Mouse (Mus musculus) MEL (cell line): Measurements from ENCODE around the gene Gmfb. TPM values are rescaled to one million over a fixed set of nuclear protein-coding genes. Genes with fewer than 3 reads are reported as not detected.

Experiments used
- DNase-seq: peaks from one replicate; pipeline ENCODE4 v3.0.0; 2011; ENCODE audit warnings: low read depth, low spot score
- H3K27ac ChIP-seq: 2 replicates; pipeline ENCODE4 v1.5.1; 2012; ENCODE audit warnings: low read depth, mild to moderate bottlenecking, control low read depth, low read length, moderate library complexity; ENCODE audit not compliant: control insufficient read depth
- H3K27me3 ChIP-seq, 2 experiments: fragments of 150-350 bp in 1 of 2; sonication (generic) in 1 of 2; 2 replicates each; pipeline ENCODE4 v1.6.1; 2012; ENCODE audit warnings: low read length in 2 of 2, mild to moderate bottlenecking in 2 of 2, improper control_type of control experiment in 1 of 2, moderate library complexity in 1 of 2; ENCODE audit not compliant: insufficient read depth in 2 of 2, control insufficient read depth in 1 of 2
- H3K36me3 ChIP-seq, 2 experiments: 2 replicates each; pipeline ENCODE4 v1.6.1; 2012 to 2014; ENCODE audit warnings: low read length in 2 of 2, improper control_type of control experiment in 1 of 2, inconsistent platforms in 1 of 2, mild to moderate bottlenecking in 1 of 2; ENCODE audit not compliant: insufficient read depth in 2 of 2, control insufficient read depth in 1 of 2
- H3K4me1 ChIP-seq, 2 experiments: fragments of 150-350 bp in 1 of 2; sonication (generic) in 1 of 2; 2 replicates each; pipeline ENCODE4 v1.6.1; 2012; ENCODE audit warnings: low read length in 2 of 2, improper control_type of control experiment in 1 of 2, mild to moderate bottlenecking in 1 of 2; ENCODE audit not compliant: insufficient read depth in 2 of 2, control insufficient read depth in 1 of 2
- H3K4me3 ChIP-seq, 2 experiments: fragments of 150-350 bp in 1 of 2; sonication (generic) in 1 of 2; 2 replicates each; pipeline ENCODE4 v1.5.1; 2012; ENCODE audit warnings: low read depth in 2 of 2, low read length in 2 of 2, mild to moderate bottlenecking in 2 of 2, moderate library complexity in 2 of 2, control low read depth in 1 of 2, improper control_type of control experiment in 1 of 2; ENCODE audit not compliant: control insufficient read depth in 1 of 2, insufficient read depth in 1 of 2
- H3K79me2 ChIP-seq: 2 replicates; pipeline ENCODE4 v1.6.1; 2012; ENCODE audit warnings: mild to moderate bottlenecking, low read length, moderate library complexity; ENCODE audit not compliant: control insufficient read depth, poor library complexity, insufficient read depth
- H3K9ac ChIP-seq: 2 replicates; pipeline ENCODE4 v1.6.1; 2012; ENCODE audit warnings: low read depth, mild to moderate bottlenecking, control low read depth, low read length, moderate library complexity; ENCODE audit not compliant: control insufficient read depth, poor library complexity, severe bottlenecking
- H3K9me3 ChIP-seq: fragments of 150-350 bp; sonication (generic); replicated peaks from 2 replicates; pipeline ENCODE4 v1.6.1; 2012; ENCODE audit warnings: mild to moderate bottlenecking, low read length, improper control_type of control experiment, moderate library complexity; ENCODE audit not compliant: insufficient read depth
- BHLHE40 ChIP-seq: IDR thresholded peaks from 2 replicates; pipeline ENCODE4 v1.6.1; 2012; ENCODE audit warnings: low read depth, mild to moderate bottlenecking, inconsistent platforms, low read length, improper control_type of control experiment, borderline replicate concordance
- CHD2 ChIP-seq: IDR thresholded peaks from 2 replicates; pipeline ENCODE4 v1.6.1; 2011; ENCODE audit warnings: low read length, improper control_type of control experiment
- GABPA ChIP-seq: IDR thresholded peaks from 2 replicates; pipeline ENCODE4 v1.6.1; 2012; ENCODE audit warnings: low read depth, mild to moderate bottlenecking, inconsistent platforms, low read length, improper control_type of control experiment, moderate library complexity
- KAT2A ChIP-seq: conservative IDR thresholded peaks from 2 replicates; pipeline ENCODE4 v1.6.1; 2012; ENCODE audit warnings: low read depth, low read length, improper control_type of control experiment, inconsistent platforms
- MAX ChIP-seq: IDR thresholded peaks from 2 replicates; pipeline ENCODE4 v1.6.1; 2011; ENCODE audit warnings: low read length, improper control_type of control experiment
- MEF2A ChIP-seq: IDR thresholded peaks from 2 replicates; pipeline ENCODE4 v1.6.1; 2014; ENCODE audit warnings: low read depth, mild to moderate bottlenecking, inconsistent platforms, low read length, improper control_type of control experiment; ENCODE audit not compliant: poor library complexity, insufficient replicate concordance, severe bottlenecking; ENCODE audit errors: extremely low read depth
- MXI1 ChIP-seq: IDR thresholded peaks from 2 replicates; pipeline ENCODE4 v1.6.1; 2011; ENCODE audit warnings: mild to moderate bottlenecking, low read depth, low read length, improper control_type of control experiment
- MYC ChIP-seq: IDR thresholded peaks from 2 replicates; pipeline ENCODE4 v1.6.1; 2011; ENCODE audit warnings: low read depth, mild to moderate bottlenecking, low read length, improper control_type of control experiment, moderate library complexity
- NELFE ChIP-seq: IDR thresholded peaks from 2 replicates; pipeline ENCODE4 v1.6.1; 2011; ENCODE audit warnings: low read depth, low read length, improper control_type of control experiment
- POLR2A ChIP-seq, 2 experiments: IDR thresholded peaks; 2 replicates each; pipeline ENCODE4 v1.6.1; 2011 to 2012; ENCODE audit warnings: low read length in 2 of 2, mild to moderate bottlenecking in 2 of 2, control low read depth in 1 of 2, improper control_type of control experiment in 1 of 2, low read depth in 1 of 2, moderate library complexity in 1 of 2; ENCODE audit not compliant: control insufficient read depth in 1 of 2, insufficient read depth in 1 of 2, poor library complexity in 1 of 2
- RCOR1 ChIP-seq: IDR thresholded peaks from 2 replicates; pipeline ENCODE4 v1.6.1; 2012; ENCODE audit warnings: low read depth, mild to moderate bottlenecking, inconsistent platforms, low read length, improper control_type of control experiment
- SIN3A ChIP-seq: IDR thresholded peaks from 2 replicates; pipeline ENCODE4 v1.6.1; 2012; ENCODE audit warnings: low read length, improper control_type of control experiment, inconsistent platforms
- USF1 ChIP-seq: IDR thresholded peaks from 2 replicates; pipeline ENCODE4 v1.6.1; 2014; ENCODE audit warnings: low read depth, mild to moderate bottlenecking, inconsistent platforms, low read length, improper control_type of control experiment, moderate library complexity
- USF2 ChIP-seq, 2 experiments: IDR thresholded peaks; 2 replicates each; pipeline ENCODE4 v1.6.1; 2011 to 2012; ENCODE audit warnings: improper control_type of control experiment in 2 of 2, low read length in 2 of 2, borderline replicate concordance in 1 of 2, inconsistent platforms in 1 of 2, low read depth in 1 of 2, mild to moderate bottlenecking in 1 of 2; ENCODE audit not compliant: insufficient read depth in 1 of 2
- ZKSCAN1 ChIP-seq: IDR thresholded peaks from 2 replicates; pipeline ENCODE4 v1.6.1; 2012; ENCODE audit warnings: low read depth, mild to moderate bottlenecking, inconsistent platforms, low read length, improper control_type of control experiment, moderate library complexity
- ZNF384 ChIP-seq: IDR thresholded peaks from 2 replicates; pipeline ENCODE4 v1.6.1; 2012; ENCODE audit warnings: low read depth, mild to moderate bottlenecking, inconsistent platforms, low read length, improper control_type of control experiment
- polyA plus RNA-seq, 2 experiments: library from polyadenylated mRNA; stranded (reverse) in 1 of 2; unstranded in 1 of 2; fragments of >175 nt in 1 of 2; fragments of >200 nt in 1 of 2; gene quantifications; 2 replicates each; pipeline versions ENCODE4 v1.2.1 to v1.2.4; 2012; ENCODE audit warnings: low replicate concordance in 2 of 2, low read depth in 1 of 2; ENCODE audit not compliant: insufficient read length in 2 of 2, insufficient read depth in 1 of 2, missing spikeins in 1 of 2
- total RNA-seq: library from RNA; depleted of rRNA; stranded (reverse); fragments of 300-350 nt; gene quantifications from 2 replicates; pipeline ENCODE4 v1.2.3, GENCODE M21; 2012

Gmfb gene
- total and polyA plus RNA-seq, 3 experiments = 55.6 to 59.6 TPM; not detected in 1

DNA sequence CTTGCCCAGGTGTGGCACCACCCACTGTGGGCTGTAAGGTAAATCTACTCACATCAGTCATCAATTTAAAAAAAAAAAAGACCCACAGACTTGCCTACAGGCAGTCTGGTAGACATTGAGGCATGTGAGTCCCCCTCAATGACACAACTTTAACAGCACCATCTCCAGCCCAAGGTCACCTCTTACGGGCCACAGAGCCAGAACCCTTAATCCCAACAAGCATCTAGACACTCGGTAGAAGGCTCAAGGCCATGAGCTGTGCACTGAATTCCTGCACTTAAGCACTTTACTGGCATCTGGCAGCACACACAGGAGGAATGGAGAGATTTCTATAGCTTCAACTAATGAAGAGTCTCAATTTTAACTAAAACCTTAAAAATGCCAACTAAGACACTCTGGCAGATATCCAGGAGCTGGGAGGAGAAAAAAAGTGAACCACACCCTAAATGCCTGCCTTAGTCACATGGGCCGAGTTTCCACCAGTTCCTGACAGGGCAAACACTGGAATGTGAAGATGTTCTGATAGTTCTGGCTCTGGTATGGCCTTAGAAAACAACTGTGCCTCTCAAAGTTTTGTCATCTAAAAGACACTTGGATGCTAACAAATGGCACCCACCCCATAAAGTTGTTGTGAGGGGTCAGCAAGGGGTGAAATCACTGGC, 21.2 kb downstream of the Gmfb start:
- peak overlapping the region; percentile 52 for H3K27ac ChIP-seq
- H3K9me3 ChIP-seq = no peaks in the 10 kb centered on the region
- 0 out of 2 replicates have a peak overlapping the region, but pooled peaks have one; percentile 6 for H3K9ac ChIP-seq
- TF ChIP-seq ZNF384 = peak; percentile 72
- TF ChIP-seq GABPA = no peak
- no peak for TF ChIP-seq ZKSCAN1
- TF ChIP-seq MAX = peak; percentile 67
- TF ChIP-seq USF1 = peak; percentile 86
- 0 out of 4 replicates have a peak, but pooled peaks of 1 of the 2 experiments have one; percentile 28 for TF ChIP-seq POLR2A (IDR thresholded peaks at IDR 0.05; ENCODE audit: control insufficient read depth in 1 of 2, insufficient read depth in 1 of 2, low read depth in 1 of 2, low read length in 2 of 2, poor library complexity in 1 of 2)
- TF ChIP-seq MXI1 = peak; percentile 46; the same call in 1 of the 2 replicates
- 0 out of 2 replicates have a peak, but pooled peaks have one; percentile 34 for TF ChIP-seq SIN3A
- TF ChIP-seq NELFE = no peak
- 0 out of 2 replicates have a peak, but pooled peaks have one; percentile 13 for TF ChIP-seq BHLHE40
- no peak for TF ChIP-seq CHD2
- peak in 1 of 2 experiments; percentile 49; a peak in 1 of 4 replicates for TF ChIP-seq USF2 (IDR thresholded peaks at IDR 0.05; ENCODE audit: borderline replicate concordance in 1 of 2, insufficient read depth in 1 of 2, low read depth in 1 of 2, low read length in 2 of 2)
- TF ChIP-seq, all 39 proteins: peak for 8
- DNase-seq = peak; percentile 89
- H3K4me1 ChIP-seq = peaks cover 7 to 12% of the 10 kb centered on the region in 2 experiments
- H3K27me3 ChIP-seq = no peaks in the 10 kb centered on the region
- no peak overlapping the region for H3K4me3 ChIP-seq
- H3K79me2 ChIP-seq = no peaks in the 10 kb centered on the region
- H3K36me3 ChIP-seq = peaks cover 0 to 9% of the 10 kb centered on the region in 2 experiments

DNA sequence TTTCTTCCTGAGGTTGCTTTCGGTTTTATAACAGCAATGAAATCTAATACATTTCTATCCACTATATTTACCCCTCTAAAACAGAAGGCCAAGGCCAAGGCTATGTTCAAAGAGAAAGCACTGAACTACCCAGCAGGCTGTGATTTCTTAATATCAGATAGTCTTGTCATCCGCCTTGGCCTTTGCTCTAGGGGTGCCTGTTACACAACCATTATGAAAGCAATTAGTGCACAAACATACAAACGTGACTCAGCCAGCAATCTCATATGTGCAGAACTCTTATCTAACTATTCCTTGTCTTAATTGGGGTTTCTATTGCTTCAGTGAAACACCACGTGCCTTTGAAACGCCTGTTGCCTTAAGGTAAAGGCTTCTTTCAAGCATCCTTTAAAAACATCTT, 27.9 kb downstream of the Gmfb start:
- H3K36me3 ChIP-seq = no peaks in the 10 kb centered on the region; a peak in 1 of 4 replicates

DNA sequence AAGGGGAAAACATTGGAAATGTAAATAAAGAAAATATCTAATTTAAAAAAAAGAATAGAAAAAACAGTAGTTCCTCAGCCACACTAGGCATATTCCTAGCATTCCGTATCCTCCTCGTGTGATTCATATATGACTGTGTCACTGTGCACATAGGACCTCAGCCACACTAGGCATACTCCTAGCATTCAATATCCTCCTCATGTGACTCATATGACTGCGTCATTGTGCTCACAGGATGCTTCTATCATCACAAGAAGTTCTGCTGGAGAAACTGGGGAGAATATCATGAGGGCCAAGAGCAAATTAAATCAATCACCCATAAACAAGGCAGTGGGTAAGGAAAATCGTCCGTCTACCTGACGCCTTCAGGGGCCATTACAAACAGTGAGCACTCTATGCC, 31.3 kb downstream of the Gmfb start:
- Histone ChIP-seq H3K79me2 (peaks cover 19% of the 10 kb centered on the region), H3K27me3 (no peaks in the 10 kb centered on the region), H3K4me1 (peaks cover 2 to 16% of the 10 kb centered on the region in 2 experiments; a peak in 3 of 4 replicates), H3K9me3 (no peaks in the 10 kb centered on the region), H3K27ac (no peak overlapping the region), H3K9ac (no peak overlapping the region), H3K4me3 (no peak overlapping the region), H3K36me3 (peaks cover 0 to 2% of the 10 kb centered on the region in 2 experiments; a peak in 2 of 4 replicates)
- DNase-seq = no peak
- TF ChIP-seq MYC = no peak
- TF ChIP-seq BHLHE40 = no peak
- TF ChIP-seq RCOR1 = no peak
- no peak for TF ChIP-seq NELFE
- no peak for TF ChIP-seq KAT2A
- TF ChIP-seq SIN3A = no peak
- TF ChIP-seq MEF2A = no peak

More for the DNA sequence above, 27.9 kb downstream of the Gmfb start:
- DNase-seq = no peak
- no peak overlapping the region for H3K9ac ChIP-seq
- H3K27me3 ChIP-seq = no peaks in the 10 kb centered on the region
- peaks cover 2 to 9% of the 10 kb centered on the region in 2 experiments; a peak in 2 of 4 replicates for H3K4me1 ChIP-seq
- TF ChIP-seq NELFE (no peak), BHLHE40 (0 out of 2 replicates have a peak, but pooled peaks have one; percentile 37)
- H3K9me3 ChIP-seq = no peaks in the 10 kb centered on the region
- no peak overlapping the region for H3K27ac ChIP-seq
- no peak overlapping the region for H3K4me3 ChIP-seq
- H3K79me2 ChIP-seq = no peaks in the 10 kb centered on the region
